Mouse (Mus musculus): Measurements from ENCODE around the gene Clasp1.

The Clasp1 gene

DNA sequence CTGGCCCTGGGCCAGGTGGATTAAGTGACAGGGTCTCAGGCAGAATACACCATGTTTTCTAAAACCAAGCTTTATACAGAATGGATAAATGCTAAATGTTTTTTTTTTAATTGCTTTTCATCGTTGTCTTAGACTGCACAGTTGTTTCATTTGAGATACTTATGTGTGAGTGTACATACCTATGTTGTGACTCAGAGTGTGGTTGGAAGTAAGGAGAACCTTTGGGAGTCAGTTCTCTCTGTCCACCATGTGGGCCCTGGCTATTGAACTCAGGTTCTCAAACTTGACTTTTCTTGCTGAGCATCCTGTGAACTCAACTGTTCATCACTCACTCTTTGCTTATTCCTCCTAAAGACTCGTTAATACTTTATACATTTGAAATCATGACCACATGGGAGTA lies 58.3 kb downstream of the Clasp1 start:
- in situ Hi-C loops (cut with MboI, MseI) = no loop called here

DNA sequence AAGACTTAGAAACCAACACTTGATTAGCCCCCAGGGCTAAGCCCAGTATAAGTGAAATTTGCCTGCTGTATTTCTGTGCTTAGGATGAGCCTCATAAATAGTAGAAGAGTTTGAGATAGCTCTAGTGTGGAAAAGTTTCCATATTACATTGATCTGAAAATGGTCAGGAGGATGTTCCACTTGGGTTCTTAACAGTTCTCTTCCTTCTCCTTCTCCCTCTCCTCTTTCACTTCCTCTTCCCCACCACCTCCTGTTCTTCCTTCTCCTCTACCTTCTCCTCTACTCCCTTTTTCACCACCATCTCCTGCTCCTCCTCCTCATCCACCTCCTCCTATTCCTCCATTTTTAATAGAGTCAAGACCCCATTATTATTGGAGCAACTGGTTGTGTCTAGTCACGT lies 59.4 kb downstream of the Clasp1 start:
- in situ Hi-C loops (cut with MboI, MseI) = no loop called here

DNA sequence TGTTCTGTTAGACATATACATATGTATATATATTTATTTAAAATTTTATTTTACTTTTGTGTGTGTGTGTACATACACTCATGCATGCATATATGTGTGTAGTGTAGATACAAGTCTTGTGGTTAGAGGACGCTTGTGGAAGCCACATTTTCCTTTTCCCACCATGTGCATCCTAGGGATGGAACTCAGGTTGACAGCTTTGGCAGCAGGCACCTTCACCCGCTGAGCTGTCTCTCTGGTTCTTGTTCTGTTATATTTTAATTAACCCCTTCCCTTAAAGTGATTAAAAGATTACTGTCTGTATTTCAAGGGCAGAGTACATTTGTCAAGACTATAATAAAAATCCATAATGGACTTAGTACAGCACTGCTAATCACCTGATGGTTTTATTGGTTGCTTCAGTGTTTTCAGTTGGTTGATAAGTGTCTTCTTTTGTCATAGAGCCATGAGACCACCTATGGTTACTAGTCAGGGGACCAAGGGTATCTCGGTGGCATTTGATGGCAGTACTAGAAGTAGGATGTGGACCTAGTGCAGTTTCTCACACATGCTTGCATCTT lies 62.1 kb downstream of the Clasp1 start:
- in situ Hi-C loops (cut with MboI, MseI) = loop anchor here (5.0 kb wide), 1 partner anchor 79 kb away; no protein-coding TSS in a partner anchor

DNA sequence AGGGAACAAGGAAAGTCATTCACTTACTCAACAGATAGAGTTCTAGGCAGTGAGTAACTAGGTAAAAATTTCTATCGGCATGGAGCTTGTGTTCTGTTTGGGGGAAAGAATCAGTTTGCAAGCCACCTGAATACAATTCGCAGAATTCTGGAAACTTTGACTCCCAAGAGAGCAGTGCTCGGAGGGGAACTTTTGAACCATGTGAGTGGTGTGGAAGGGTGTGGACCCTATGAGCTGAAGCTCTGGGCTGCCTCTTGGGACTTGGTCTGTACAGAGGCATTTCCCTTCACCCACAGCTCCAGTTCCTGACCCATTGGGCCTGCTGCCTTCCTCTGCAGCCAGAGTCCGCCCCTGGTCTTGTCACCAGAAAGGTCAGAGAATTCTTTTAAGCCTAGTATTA lies 64.7 kb downstream of the Clasp1 start:
- in situ Hi-C loops (cut with MboI, MseI) = loop anchor here (5.0 kb wide), 1 partner anchor 81 kb away; no protein-coding TSS in a partner anchor

DNA sequence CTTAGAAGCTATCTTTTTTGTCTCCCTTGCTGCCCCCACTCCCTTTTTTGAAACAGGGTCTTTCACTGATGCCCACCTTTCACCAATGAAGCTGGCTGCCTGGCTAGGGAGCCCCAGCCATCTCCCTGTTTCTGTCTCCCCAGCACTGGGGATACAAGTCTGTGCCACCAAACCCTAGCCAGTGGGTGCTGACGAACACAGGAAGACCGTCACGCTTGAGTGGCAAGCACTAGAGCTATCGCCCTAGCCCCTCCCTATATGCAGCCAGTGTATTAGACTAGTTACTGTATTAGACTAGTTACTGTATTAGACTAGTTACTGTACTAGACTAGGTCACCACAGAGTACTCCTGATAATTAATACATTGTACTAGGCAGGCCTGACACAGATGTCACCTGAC lies 66.0 kb downstream of the Clasp1 start:
- in situ Hi-C loops (cut with MboI, MseI) = loop anchor here (5.0 kb wide), 2 partner anchors 53 to 83 kb away; no protein-coding TSS in a partner anchor

DNA sequence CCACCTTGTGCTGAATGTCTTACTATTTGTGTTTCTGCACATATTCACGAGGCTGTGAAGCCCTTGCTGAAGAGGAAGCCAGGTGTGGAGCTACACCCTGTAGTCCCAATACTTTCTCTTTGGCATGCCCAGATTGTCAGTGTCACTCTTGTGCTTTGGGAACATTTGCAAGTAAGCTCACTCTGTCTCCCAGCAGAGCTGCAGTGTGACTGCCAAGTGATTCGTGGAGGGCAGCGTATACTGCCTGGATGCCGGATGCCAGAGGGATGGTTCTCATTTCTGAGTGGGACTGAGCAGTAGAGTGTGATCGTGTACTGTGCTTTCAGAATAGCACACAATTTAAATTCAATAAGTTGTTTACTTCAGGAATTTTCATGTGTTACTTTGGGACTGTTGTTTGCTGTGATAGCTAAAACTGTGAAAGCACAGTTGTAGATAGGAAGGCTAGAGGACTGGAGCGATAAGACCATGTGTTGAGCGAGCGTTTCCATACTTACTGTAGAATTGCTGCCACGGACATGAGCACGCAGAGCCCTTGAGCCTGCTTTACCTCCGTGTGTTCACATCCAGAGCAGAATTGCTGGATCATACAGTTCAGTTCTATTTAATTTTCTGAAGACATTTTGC lies 68.5 kb downstream of the Clasp1 start:
- in situ Hi-C loops (cut with MboI, MseI) = loop anchor here (5.0 kb wide), 1 partner anchor 55 kb away; no protein-coding TSS in a partner anchor

DNA sequence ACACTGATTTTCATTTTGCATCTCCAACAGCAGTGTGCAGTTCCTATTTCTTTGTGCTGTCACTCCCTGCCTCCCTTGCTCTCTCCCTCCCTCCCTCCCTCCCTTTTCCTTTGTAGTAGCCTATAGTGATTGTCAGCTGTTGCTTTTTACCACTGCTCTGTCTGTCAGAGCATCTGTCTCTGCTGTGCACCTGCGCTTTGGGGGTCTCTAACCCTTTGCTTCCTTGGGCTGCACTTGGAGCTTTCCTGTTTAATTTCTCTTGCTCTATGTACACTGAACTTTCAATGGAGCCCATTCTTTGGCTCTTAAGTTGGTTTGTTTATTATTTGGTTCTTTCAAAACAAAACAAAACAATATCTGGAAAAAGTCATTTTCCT lies 69.0 kb downstream of the Clasp1 start:
- in situ Hi-C loops (cut with MboI, MseI) = loop anchor here (5.0 kb wide), 1 partner anchor 56 kb away; no protein-coding TSS in a partner anchor

DNA sequence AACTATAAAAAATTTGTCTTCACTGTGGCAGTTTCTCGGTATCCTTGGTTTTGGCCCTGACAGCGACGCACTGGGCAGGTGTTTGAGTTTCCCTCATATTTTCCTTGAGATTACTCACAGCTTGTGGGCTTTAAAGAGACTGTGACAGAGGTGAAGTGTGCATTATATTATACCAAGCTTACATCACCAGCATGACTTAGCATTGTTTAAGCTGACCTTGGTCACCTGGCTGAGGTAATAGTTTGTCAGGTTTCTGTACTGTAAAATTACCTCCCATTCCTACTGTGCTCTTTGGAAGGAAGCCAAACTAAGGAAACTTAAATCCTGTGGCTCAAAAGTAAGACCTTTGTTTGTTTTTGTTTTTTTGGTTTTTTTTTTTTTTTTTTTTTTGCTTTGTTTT lies 69.4 kb downstream of the Clasp1 start:
- in situ Hi-C loops (cut with MboI, MseI) = loop anchor here (5.0 kb wide), 1 partner anchor 56 kb away; no protein-coding TSS in a partner anchor

DNA sequence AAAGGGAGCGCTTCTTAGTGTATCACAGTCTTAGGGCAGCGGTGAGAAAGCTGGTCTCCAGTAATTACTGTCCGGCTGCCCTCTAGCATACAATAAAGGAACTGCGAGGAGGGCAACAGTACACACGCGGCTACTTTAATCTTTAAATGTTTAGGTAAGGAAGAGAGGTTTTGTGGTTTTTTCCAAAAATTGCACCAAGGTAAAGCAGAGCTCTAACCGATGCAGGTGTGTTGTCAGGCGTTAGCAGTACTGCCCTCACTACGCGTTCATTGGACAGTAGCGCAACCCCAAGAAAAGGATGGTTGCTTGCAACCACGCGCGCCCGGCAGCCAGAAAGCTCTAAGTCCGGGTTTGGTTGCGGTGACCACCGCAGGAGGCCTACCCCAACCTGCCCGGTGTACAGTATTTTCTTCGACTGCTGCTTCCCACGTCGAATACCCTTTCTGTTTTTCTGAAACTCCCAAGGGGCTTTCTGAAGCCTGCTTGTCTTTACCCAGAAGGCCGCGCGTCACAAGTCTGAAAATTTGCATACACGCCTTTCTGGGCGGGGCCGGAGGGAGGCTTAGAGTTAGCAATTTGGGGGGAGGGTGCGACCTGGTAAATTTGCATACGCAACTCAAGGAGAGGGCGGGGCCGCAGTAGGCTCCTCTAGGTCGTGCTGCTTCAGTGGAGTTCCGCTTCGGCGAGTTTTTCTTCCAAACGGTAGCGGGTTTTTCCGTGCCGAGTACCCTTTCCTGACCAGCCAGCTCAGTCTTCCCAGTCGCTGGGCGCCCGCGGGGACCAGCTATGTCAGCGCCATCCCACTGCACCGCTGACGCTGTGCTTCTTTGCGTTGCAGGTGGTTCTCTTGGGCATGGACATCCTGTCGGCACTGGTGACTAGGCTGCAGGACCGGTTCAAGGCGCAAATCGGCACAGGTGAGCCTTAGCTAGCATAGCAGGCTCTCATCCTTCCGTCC lies 70.4 kb downstream of the Clasp1 start:
- in situ Hi-C loops (cut with MboI, MseI) = loop anchor here (5.0 kb wide), 1 partner anchor 57 kb away; no protein-coding TSS in a partner anchor

DNA sequence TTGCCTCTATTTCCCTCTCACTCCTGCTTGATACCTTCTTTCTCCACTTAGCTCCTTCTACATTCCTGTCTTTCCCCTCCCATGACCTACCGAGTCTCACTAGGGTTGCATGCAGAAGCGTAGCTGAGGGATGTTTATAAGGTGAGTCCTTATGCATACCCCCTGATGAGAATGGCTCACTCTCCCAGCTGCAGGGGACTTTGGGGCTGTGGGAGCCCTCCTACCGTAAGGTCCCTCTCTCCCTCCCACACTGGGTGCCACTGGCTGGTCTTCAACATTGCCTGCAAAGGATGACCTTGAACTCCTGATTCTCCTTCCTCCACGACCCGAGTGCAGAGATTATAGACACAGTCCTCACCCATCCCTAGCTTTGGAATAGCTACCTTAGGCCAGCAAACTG lies 71.9 kb downstream of the Clasp1 start:
- in situ Hi-C loops (cut with MboI, MseI) = loop anchor here (10.0 kb wide), 2 partner anchors 146 to 1044 kb away; partner anchors contain the start of genes Ralb and Tsn

DNA sequence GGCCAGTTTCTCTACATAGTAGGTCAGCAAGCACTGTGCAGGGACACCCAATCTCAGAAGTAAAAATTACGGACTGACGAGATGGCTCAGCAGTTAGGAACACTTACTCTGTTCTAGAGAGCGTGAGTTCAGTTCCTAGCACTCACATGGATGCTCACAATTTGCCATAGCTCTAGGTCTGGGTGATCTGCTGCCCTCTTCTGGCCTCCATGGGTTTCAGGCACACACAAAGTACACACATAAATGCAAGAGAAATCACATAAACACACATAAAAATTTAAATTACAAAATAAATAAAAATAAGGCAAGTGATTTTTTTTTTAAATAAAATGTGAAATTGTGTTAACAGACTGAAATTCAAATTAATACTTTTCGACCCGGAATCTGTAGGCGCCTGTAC lies 77.2 kb downstream of the Clasp1 start:
- in situ Hi-C loops (cut with MboI, MseI) = loop anchor here (10.0 kb wide), 2 partner anchors 151 to 1039 kb away; partner anchors contain the start of genes Ralb and Tsn

DNA sequence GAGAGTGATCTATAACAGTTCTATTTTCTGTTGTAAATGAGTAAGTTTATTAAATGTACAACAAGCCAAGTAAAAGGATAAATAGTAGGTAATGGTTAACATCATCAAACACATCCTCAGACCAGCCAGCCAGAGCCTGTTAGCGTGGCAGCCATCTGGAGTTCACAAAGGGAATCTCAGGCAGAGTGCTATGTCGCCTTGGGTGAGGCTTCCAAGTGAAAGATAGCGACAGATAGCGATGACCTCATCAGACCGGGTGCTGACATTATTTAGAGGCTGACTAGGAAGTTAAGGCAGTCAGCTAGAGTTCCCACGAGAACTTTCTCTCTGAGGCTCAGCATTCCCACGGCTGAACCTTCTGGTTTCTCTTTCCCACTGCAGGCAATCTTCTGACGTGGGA lies 83.5 kb downstream of the Clasp1 start:
- in situ Hi-C loops (cut with MboI, MseI) = no loop called here

DNA sequence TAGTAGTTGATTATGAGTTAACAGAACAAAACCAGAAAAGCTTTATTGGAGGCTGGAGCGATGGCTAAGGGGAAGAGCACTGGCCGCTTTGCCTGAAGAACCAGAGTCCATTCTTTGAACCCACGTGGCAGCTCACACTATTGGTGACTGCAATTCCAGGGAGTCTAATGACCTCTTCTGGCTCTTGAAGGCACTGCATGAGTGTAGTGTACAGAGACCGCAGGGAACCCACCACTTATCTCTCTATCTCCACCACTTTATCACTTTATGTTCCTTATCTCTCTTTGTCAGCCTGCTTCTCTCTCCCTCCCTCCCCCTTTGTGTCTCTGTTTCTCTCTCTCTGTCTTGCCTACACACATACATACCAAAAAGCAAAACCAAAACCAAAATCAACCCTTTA lies 88.1 kb downstream of the Clasp1 start:
- in situ Hi-C loops (cut with MboI, MseI) = no loop called here

DNA sequence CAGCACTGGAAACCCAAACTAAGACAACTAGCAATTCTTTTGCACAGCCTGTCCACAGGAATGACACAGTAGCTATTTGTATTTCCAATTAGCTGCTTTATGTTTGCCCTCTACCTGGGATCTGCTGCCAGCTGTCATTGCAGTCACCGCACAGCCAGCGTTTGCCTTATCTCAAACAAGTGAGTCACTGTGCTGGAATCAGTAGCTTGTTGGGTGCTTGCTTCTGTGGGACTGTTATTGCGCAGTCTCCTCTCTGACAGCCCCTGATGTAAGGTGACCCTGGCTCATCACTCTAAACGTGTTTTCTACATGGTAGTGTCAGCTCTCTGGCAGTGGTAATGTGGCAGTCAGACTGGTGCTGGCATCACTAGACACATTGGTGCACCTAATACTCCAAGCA lies 90.4 kb downstream of the Clasp1 start:
- in situ Hi-C loops (cut with MboI, MseI) = no loop called here

DNA sequence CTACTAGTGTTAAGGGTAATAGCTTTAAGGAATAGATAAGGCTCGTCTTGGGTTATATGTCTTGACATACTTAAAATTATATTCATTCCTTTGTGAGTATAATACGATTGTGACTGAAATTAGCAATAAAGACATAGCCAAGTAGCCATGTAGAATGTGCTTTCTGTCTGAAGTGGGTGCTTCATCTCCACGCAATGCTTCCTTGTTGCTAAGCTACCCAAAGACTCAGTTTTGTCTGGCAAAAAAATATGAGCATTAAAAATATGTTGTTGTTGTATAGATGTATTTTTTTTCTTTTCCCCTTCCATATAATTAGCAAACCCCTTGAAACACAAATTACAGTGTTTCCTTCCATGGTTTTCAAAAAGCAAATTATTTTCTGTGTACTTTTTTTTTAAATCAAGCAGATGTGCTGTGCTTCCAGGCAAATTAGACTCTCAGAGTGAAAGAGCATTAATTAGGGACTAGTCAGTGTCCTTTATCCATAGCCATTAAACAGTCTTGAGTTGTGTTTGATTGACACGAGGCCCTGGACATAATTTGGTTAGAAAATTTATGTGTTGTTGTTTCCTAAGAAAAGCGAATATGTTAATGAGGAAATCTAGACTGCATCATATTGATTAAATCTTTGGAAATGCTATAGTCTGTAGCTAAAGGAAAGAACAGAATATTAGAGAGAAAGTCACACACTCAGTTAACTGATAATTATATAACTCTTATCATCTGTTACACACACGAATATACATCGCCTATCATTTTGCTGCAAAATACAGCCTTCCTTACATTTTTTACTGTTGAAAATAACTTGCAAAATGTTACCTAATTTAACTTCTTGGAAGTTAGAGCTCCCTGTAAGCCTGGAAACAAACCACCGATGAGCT lies 91.9 kb downstream of the Clasp1 start:
- in situ Hi-C loops (cut with MboI, MseI) = no loop called here

DNA sequence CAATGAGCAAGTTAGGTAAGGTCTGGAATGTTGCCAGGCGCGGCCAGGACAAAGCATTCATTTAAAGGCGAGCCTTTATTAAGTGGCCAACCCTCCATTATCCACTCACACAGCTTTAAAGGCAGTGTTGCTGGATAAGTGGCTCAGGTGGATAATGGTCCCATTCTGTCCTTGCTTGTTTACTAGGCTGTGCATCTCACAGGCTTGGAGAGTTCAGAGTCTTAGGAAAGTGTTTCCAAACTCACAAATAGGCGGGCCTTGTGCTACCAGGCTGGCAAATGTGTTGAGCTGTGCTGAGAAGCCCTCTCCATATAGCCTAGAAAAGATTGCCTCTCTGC lies 92.5 kb downstream of the Clasp1 start:
- in situ Hi-C loops (cut with MboI, MseI) = no loop called here

DNA sequence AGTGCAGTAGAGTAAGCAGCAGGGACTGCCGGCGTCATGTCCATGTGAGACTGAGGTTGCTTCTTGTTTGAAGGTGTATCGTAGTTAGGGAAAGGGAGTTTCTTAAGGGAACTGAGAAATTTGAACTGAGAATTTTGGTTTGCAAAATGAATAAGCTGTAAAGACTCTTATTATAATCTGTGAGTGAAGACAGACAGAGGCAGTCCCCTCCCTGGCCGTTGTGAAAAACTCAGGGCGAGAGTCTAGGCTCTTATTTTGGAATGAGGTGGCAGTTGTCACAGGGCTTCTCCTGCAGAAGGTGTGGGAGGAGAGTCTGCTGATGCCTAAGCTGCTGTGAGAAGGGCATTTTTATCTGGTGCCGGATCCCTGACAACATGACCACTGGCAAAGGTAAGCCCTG lies 92.8 kb downstream of the Clasp1 start:
- in situ Hi-C loops (cut with MboI, MseI) = no loop called here

DNA sequence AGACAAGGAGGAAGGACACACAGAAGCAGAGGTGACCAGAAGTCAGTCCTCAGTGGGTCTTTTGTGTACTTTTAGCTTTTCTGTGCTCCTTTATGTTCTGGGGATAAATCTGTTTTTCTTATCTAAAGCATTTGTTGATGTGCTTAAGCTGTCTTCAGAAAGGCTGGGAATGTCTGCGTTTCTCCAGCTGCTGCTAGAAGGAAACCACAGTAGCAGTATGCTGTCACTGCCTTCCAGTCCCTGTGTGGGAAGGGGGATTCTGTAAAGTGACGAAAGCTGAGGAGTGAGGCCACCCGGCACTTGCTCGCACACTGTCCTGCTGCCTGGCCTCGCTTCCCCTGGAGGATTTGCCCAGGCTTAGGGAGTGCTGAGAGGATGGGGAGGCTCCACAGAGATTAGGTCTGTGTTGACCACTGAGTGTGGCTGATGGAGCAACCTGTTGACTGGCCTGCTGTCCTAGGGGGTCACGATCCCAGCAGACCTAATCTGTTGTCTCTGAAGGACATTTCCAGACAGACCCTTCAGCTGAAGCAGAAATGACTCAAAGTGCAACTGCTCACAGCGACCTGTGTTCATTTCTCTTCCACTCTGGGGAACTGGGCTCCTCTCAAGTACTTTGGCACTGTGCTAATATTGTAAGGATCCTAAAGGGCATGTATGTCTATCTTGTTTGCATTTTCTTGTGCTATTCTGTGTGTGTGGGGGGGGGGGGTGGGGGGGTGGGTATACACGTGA lies 93.6 kb downstream of the Clasp1 start:
- in situ Hi-C loops (cut with MboI, MseI) = no loop called here

DNA sequence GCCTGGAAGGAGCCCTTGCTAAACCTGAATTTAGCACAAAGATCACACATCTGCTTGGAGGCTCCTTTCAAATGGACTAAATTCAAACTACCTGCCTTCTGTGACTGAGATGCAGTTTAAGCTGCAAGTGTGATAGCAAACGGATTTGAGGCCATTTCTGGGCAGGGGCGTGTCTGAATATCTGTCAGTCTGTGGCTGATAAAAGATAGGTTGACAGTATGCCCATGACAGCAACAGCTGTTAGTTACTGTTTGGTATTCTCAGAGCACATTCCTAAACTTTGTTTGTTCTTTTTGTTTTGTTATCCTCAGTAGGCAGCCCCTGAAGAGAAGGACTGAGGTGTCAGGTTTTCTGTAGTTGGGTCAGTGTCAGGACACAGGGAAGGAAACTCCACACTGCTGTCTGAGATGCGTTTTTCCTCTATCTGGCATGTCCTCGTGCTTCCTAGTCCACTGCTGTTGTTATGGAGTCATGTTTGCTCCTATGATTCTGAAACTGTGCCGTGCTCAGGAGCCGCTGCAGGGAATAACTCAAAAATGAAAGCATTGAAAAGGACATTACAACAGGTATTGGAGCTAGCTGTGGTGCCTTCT lies 94.7 kb downstream of the Clasp1 start:
- in situ Hi-C loops (cut with MboI, MseI) = no loop called here

DNA sequence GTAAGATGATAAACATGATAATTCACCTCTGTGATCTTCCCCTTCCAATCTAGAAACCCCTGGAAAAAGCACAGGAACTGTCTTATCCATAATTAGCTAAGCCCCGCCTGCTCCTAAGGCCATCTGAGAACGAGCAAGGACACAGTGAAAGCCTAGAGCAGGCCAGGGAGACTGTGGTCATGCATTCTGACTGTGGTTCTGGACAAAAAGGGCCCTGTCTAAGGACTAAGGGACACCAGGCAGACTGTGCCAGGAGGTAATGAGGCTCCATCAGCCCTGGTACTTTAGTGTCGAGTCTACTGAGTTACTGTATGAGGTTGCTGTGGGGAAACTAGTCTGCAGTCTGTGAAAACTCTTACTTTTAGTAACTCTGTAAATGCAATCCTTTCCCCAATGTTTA lies 96.7 kb downstream of the Clasp1 start:
- in situ Hi-C loops (cut with MboI, MseI) = no loop called here

Measured in T-helper 2 cell (primary cell).